Mouse (Mus musculus): ENCODE data around the gene Gm21973.

The Gm21973 gene

DNA sequence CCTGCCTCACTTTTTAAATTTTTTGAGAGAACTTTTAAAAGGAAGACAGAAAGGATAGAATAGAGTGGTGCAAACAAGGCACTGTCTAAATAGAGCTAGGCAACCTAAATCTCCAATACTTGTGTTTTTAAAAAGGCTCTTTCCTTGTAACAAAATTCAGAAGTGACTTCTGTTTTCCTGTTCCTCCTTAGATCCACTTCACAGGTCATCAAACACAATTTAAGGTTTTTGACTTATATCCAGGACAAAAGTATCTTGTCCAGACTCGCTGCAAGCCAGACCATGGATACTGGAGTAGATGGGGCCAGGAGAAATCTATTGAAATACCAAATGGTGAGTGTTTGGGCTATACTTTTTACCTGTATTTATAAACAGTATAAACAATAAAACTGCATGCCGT, at the start of gene Gm21973:
TSS of gene Gm21973 (plus strand) at position 301 of the 400 bp plus-strand sequence.
- no peak for DNase-seq (ENCODE audit: low spot score)

DNA sequence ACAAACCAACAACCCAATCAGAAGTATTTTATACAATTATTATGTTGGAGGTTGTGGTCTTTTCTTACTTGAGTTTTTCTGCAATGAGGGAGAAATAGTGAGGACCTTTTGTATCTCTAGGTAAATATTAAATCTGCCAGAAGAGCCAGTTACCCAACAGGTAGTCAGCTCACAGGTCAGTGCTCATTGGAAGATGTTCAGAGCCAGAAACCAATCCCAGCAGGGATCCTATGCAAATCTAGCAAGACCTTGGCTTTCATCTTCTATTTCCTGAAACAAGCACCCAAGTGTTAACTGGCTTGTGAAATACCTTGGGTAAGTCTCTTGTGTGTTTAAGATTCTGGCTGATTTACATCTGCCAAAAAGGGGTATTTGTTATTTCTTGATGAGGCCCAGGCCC, 48.8 kb upstream of the Gm21973 start:
- no peak for DNase-seq (ENCODE audit: low spot score)

DNA sequence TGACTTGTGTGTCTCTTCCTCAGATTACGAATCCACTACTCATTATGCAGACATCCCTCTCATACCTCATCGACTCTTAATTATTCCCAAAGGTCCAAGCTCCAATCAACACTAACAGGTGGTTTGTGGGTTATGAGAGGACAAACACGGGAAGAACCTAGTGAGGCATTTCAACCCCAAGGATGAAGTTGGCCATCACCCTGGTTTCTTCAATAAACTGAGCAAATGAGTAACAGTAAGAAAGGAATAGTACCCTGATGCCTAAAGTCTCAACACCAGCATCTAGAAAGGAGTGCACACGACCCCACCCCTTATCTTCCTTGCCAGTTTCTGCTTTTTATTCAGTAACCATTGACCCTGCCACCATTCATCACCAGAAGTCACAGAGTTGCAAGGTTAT, 47.7 kb upstream of the Gm21973 start:
- no peak for DNase-seq (ENCODE audit: low spot score)

DNA sequence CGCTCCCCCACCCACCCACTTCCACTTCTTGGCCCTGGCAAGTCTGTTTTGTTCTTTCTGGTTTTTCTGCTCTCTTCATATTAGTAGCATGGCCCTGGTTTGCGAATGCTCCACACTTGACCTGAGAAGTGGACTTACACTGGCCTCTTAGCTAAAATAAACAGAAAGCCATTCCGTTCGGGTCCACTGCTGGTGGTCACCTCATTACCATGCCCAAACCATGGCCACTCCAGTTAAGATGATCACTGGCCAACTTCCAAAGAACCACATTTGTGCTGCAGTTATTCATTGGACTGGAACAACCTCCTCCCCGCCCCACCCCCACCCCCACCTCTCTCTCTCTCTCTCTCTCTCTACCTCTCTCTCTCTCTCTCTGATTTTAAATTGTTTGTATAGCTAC, 43.6 kb upstream of the Gm21973 start:
- no peak for DNase-seq (ENCODE audit: low spot score)

DNA sequence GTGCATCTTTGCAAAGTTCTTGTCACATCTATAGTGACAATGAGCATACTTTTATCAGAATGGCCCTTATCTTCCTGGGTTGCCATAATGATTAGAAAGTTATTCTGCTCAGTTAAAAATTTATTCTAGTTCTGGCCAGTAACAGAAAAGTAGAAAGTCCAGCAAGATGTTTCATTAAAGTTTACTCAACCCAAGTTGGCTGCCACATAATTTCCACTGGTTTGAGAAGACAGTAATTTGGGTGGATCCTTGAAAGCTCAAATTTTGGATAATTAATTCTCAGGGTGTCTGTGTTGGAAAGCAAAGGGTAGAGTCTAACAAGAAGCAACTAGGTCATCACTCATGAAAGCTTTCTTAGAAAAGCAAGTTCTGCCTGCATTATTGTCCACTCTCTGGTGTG, 41.5 kb upstream of the Gm21973 start:
- DNase-seq (ENCODE audit: low spot score): no peak

DNA sequence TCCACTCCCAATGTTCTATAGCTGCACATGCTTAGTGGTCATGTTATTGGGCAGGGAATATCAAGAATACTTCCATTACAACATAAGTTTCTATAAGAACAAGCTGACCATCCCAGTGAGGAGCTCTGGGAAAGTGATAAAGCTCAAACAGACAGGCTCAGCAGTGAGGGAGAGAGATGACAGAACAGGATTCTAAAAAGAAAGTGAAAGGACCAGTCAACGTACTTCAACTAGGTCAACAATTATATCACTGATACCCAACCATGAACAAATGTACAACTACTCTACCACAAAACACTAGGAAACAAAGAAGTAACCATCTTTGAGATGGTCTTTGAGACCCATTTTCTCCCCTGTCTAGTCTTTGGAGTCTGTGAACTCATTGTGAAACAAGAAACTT, 28.6 kb upstream of the Gm21973 start:
- no peak for DNase-seq (ENCODE audit: low spot score)

DNA sequence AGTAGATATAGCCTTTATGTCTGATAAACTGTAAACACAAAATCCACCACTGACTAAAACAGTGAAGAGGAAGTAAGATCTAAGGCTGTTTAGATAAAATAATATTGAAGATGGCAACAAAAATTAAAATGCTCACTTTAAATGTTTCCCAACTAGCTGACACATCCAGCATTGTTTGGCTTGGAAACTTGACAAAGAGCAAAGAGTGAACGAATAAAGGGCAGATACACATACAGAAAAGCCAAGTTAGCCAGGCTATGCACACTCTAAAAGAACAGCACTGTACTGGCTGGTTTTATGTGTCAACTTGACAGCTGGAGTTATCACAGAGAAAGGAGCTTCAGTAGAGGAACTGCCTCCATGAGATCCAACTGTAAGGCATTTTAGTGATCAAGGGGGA, 27.1 kb upstream of the Gm21973 start:
- DNase-seq (ENCODE audit: low spot score): no peak

DNA sequence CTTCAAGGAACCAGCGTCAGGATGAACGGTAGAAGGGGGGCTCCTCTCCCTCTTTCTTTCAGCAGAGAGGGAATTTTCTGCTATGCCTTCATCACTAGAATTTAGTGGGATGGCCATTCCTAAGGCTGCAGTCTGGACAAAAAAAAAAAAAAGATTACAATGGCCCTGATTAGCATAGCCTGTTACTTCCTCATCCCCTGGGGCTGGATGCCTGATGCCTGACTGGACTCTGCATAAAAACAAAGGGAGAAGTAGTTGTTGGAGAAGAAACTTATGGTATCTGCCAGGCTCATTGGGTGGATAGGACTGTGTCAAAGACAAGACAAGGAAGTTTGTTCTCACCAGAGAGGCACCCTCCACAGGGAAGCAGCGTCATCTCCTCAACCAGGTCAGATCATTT, 25.7 kb upstream of the Gm21973 start:
- no peak for DNase-seq (ENCODE audit: low spot score)

DNA sequence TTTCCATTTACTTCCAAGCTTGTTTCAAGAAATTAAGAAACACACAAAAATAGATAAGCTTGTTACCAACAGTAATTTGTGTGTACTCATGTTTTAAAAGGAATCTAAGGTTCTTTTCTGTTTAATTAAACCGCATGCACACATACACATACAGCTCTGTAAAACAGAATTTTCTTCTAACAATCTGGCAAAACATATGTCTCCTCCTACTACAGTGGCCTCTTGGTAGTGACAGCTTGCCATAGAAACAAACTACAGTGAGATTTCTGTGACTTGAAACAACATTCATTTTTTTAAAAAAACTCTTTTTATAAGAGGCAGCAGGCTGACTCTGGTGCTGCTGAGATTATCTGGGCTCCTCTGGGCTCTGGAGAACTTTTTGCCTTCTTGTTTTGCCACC, 18.7 kb upstream of the Gm21973 start:
- no peak for DNase-seq (ENCODE audit: low spot score)

DNA sequence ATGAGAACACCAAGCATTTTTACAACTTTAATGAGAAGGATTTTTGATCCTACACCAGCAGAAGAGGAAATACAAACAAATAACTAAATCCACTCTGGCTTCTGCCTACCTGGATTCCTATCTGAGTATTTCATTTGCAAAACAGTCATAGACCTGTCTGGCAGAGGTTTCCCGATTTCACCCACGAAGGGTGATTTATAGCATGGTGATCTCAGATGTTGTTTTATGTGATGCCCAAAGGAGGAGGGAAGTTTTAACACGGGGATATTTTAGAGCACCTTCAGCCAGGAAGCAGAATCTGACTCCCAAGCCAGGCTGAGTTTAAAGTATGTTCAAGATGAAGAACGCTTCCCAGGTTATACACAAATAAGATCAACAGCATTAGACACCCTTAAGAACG, 13.4 kb upstream of the Gm21973 start:
- DNase-seq (ENCODE audit: low spot score): no peak

DNA sequence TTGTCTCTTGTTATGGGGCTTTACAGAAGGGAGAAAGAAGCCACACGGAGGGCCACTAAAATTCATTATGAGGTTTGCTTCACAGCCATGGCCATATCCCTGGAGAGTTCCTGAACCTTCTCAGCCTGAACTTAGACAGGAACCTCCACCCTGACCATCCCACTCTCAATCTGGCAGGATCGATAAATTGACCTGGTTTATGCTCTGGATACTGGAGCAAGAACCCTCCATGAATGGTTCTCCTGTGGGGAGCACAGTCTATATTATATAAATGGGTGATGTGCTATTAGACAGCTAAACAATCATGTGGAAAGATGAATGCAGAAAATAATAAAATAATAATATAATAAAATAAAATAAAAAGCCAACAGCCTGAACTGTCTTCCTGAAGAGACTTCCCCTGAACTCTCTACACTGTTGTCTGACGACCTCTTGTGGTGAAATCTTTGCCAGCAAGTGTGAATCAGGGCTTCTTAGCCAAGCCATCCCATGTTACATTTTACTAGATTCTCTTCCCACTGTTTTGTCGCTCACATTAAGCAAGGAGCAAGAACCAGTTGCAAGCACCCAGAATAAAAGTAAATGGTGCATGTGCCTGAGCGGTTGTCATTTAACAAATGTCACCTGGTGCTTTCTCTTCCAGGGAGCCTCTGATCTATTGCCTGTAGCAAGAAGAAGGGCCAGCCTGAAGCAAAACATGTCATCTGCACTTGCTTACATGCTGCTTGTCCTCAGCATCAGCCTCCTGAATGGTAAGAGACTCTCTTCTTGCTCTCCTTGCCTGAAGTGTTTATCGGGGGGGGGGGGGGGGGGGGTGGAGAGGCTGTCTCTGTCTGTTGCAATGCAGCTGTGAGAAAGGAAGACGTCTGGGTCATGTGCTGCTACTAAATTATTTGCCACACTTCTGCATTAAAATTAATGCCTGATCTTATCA, 11.4 kb upstream of the Gm21973 start:
- DNase-seq (ENCODE audit: low spot score): peak; percentile 75

DNA sequence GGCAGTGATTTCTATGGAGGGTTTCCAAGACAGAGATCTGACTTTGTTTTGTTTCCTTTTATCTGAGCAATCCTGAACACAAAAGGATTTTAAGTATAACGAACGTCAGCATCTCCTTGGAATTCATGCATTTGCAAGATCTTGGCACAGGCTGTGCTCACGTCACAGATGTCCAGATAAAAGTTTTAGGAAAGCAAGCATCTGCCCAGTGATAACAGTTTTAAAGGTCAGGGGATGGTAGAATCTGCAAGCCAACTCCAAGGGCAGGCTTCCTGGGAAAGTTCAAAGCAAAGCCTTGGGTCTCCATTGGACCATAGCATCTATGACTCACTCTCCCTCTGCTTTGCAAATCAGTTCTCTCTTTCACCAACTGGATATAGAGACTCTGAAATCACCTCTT, 5.4 kb downstream of the Gm21973 start:
- no peak for DNase-seq (ENCODE audit: low spot score)

DNA sequence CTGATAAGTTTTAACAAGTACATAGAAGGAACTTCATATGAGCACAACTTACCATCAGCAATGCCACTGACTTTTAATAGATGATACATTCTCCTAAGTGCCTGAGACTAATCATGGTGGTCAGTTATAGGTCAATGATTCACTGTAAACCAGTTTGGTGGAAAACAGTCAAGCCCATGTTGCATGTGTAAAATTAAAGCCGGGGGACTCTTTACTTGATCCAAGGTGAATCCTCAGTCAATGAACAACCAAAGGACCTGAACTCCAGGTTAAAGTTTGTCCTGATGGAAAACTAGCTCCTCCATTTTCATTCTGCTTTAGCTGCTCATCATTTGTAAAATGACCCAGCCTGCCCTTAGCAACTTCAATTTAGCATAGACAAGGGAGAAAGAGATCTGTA, 7.4 kb downstream of the Gm21973 start:
- DNase-seq (ENCODE audit: low spot score): no peak

DNA sequence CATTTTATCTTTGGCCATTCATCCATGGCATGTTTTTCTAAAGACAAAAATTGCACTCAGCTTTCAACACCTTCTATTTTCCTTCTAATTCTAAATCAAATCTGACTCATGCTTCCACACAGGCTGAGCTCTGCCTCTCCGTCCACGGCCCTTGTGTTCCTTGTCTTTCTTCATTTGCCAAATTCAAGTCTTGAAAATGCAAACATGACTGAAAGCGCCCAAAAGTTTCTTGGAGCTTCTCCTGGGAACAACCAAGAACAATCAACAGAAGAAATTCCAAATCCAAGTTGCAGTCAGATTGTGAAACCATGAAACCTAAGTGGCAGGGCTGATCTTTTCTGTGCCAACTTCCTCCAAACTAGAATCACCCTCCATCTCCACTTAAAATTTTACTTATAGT, 13.4 kb downstream of the Gm21973 start:
- no peak for DNase-seq (ENCODE audit: low spot score)

DNA sequence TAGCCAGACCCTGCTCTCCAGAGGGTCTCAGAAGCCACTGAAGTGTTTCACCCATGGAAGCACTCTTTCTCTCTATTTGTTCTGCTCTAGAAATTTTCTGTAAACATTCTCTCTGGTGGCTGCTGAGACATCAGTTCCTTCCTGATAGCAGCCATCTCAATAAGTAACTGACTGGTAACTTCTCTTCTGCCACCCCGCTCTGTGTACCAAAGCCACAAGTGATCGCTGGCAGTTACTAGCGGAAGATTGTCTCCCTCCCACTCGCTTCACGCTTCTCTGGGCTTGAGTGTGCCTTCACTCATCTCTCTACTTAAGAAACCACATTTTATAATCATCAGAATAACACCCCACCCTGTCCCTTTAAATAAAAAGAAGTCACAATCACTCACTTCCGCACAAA, 21.9 kb downstream of the Gm21973 start:
- DNase-seq (ENCODE audit: low spot score): no peak

DNA sequence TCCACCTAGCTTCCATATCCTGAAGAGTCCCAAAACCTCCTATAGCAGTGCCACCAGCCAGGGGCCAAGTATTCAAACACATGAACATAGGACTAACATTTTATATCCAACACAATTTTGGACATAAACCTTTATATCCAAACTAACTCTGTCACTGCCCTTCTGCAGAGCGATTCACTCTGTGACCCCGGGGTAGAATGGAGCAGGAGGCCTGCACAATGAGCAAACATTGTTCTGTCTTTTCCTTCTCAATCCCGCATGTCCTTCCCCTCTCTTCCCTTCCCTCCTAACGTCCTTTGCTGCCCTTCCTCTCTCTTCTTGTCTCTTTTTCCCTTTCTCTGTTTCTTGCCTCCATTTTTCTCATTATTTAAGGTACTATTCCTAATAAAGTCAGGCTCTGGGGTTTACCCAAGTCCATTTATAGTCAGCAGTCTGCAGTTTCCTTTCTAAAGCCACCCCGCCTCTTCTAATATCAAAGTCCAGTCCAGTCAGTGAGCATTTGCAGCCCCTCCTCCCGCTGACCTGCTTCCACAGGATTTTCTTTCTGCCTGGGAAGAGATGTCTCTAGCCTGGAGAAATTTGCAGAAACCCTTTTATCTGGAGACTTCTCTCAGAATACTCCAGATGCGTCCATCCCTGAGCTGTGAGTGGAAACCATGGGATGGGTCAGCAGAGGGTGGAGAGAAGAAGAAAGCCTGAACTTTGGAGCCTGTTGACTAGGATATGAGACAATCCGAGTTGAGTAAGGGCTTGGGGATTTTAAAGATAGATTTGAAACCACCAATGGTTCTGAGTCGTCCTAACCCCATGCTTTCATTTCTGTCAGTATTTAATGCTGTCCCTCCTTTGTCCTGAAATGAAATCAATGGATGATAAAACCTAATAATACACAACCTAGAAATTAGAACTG, 33.1 kb downstream of the Gm21973 start, which contains the start of gene Agxt2:
TSS of gene Agxt2 (plus strand) at position 494 of the 910 bp plus-strand sequence.
- no peak for DNase-seq (ENCODE audit: low spot score)

DNA sequence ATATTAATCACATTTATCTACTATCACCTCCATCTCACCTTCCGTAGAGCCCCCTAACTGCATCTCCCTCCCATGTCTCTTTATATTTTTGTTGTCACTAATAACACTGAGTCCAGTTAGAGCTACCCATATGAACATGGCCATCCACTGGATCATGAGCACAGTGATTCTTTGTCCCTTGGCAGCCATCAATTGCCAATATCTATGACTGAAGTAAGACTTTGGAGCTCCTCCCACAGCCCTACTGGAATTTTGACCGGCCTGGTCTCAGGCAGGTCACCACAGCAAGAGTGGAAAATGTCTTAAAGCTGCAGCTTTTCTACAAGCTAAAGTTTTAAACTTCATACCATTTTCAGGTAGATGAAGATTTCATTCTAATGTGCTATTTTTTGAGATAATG, 41.2 kb downstream of the Gm21973 start:
- no peak for DNase-seq (ENCODE audit: low spot score)

DNA sequence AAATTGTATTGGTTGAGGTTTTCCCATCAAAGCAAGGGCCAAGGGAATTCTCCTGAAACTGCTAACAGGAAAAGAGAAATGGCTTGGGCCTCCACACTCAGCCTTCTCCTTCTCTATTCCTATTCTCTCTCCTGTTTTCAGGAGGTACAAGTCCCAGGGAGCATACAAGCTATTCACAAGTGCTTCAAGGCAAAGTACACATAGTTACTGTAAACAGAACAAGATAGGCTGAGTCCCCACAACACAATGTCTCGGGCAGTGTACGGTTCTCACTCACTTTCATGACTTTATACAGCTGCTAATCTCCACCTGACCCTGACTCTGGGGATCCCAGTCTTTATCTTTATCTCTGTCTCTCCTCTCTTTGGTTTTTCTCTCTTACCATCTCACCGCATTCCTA, 50.2 kb downstream of the Gm21973 start:
- no peak for DNase-seq (ENCODE audit: low spot score)

DNA sequence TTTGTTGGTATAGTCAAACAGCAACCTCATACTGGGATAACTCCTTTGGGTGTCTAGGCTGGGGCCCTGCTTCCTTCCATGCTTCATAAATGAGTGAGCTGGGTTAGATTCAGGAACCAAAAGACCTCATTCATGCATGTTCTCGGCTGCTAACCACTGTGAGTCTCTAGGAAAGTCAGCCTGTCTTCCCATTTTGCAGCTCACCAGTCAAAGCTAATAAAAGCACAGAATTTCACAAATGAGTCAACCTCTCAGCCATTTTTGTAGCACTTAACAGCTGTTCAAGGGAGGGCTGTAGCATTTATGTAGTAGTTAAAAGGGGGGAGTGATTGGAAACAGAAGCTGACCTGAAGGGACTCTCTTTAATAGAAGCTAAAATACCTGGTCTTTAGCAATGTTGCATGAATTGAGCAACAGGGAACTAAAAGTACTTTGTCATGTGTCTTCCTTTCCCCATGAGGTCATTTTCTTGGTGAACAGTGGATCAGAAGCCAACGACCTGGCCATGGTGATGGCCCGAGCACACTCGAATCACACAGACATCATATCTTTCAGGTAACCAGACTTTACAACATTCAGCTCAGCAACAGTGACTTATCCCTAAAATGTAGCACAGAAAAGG, 53.3 kb downstream of the Gm21973 start:
- DNase-seq (ENCODE audit: low spot score): no peak

DNA sequence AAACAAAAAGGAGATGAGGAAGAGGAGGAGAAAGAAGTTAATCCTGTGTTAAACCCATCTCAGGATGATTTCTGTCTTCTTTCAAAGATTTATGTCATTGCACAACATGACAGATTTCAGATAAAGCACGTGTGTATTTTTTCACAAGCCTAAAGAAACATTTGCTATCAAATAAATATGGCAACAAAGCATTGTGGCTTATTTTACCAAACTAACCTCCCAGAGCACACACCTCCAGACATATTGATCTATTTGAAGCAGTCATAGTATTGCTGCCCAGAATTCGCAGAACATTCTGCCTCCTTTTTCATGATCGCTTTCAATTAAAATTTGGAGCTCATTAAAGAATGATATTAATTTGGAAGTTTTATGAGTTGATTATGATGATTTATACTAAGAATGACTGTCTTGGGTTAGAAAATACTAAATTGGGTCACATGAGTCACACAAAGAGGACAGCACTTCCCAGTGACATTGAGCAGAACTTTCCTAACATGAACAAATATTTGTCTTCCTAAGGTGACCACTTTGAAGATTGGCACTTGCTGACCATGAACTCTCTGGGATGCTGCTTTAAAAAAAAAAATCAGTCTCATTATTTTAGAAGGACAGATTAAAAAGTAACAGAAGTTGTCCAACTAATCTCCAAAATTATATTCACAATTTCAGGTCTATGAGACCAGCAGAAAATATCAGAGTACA, 54.7 kb downstream of the Gm21973 start:
- DNase-seq (ENCODE audit: low spot score): no peak

DNA sequence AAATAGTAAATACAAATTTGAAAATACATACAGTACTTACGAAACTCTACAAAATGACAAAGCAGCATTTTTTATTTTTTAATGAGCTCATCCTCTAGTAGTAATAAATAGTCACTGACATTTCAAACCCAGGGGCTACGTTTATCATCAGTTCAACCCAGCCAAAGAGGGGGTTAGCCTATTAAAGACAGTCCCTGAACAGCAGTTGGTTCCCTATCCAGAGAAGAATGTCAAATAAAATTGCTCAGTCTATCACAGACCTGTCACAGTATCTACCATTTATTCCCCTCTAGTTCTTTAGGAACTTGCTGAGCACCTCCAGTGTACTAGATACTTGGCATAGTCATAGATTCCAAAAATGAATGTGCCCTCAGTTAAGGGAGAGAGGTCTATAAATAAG, 62.1 kb downstream of the Gm21973 start:
- DNase-seq (ENCODE audit: low spot score): no peak

DNA sequence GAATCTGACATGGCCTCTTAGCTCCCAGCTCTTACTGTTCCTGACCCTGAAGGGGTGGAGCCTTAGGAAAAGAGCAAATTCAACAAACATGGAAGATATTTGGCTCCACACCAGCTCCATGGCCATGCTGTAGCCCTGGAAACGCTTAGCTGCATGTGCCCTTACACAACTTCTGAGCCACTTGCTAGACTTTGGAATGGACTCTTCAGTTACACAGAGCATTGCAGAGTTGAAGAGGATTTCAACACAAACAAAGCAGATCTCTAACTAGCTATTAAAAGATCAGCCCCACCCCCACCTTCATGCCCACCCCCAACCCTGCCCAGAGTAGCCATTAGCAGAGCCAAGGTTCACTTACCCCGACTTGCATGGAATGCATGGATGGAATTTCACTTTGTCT, 74.6 kb downstream of the Gm21973 start:
- no peak for DNase-seq (ENCODE audit: low spot score)

All from layer of hippocampus, adult 11-12 months (tissue).